Mouse (Mus musculus): ENCODE measurements around the gene Dlg1. TPM values are rescaled to one million over a fixed set of nuclear protein-coding genes. Genes with fewer than 3 reads are reported as not detected.
A peak's percentile ranks its signal among the peaks of the same experiment; 100 is the strongest.

Dlg1 gene
- polyA plus RNA-seq, 1 experiment from 2014 or later: 13.3 TPM

DNA sequence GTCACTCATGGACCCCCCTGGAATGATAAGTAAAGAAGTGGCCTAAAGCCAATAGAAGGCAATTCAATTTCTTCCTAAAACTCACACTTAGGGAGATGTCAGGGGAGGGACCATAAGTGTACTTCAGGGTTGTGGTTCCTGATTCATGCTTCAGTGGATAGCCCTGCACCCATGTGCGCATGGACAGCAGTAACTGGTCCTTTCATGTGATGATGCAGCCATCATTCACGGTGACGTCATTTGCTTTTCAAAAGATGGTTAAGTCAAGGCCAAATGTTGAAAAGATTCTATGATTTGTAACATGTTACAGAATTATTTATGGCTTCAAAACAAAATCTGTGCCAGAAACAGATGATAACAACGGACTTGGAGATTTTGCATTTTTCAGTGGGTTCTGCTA lies 28.9 kb upstream of the Dlg1 start:
- Histone ChIP-seq H3K9me3 (no peaks in the 10 kb centered on the region), H3K9ac (no peak overlapping the region), H3K27ac (no peak overlapping the region), H3K4me1 (no peaks in the 10 kb centered on the region), H3K27me3 (replicated peaks) (no peaks in the 10 kb centered on the region), H3K36me3 (replicated peaks) (no peaks in the 10 kb centered on the region), H3K4me2 (no peak overlapping the region), H3K4me3 (no peak overlapping the region)
- WGBS: 96% methylated on average over 4 of the region's 4 CpGs
- no peak for ATAC-seq (replicated peaks)

DNA sequence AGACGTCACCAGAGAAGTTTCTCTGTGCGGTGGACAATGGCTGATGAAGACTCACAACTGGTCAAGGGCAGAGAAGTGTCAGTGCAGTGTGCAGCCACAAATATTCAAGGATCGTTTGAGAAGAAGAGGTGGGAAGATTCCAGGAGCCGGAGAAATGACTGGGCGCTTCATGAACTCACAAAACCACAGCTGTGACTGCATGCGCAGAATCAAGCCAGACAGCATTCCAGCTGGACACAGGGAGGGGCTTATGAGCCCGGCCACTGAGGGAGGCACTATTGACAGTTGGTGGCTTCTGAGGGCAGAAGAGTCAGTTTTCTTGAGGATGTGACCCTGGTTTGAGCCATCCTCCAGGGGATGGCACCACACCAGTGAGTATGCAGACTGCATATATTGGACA lies 24.9 kb upstream of the Dlg1 start:
- H3K4me3 ChIP-seq: no peak overlapping the region
- 47% methylated on average over 7 of the region's 7 CpGs for WGBS
- no peak overlapping the region for H3K27ac ChIP-seq
- H3K4me2 ChIP-seq: no peak overlapping the region
- no peaks in the 10 kb centered on the region for H3K36me3 ChIP-seq (replicated peaks)
- no peak overlapping the region for H3K9ac ChIP-seq
- ATAC-seq (replicated peaks): no peak
- no peaks in the 10 kb centered on the region for H3K27me3 ChIP-seq (replicated peaks)
- H3K9me3 ChIP-seq: no peaks in the 10 kb centered on the region
- no peaks in the 10 kb centered on the region for H3K4me1 ChIP-seq

DNA sequence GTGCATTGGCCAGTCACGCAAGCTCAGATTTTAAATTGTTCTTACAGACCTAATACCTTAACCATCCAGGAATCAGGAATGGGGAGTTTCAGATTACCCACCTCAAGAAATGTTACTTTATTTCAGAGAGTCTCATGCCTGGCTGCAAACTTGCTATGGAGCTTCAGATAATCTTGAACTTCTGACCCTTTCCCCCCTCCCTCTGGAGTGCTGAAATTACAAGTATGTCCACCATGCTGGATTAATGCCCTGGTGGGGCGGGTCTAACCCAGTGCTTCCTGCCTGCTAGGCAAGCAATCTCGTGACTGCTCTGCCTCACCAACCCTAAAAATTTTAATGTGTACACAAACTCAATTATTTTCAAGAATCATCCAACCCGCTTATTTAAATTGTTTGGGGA lies 23.3 kb upstream of the Dlg1 start:
- ATAC-seq (replicated peaks): no peak
- no peaks in the 10 kb centered on the region for H3K36me3 ChIP-seq (replicated peaks)
- no peaks in the 10 kb centered on the region for H3K27me3 ChIP-seq (replicated peaks)
- no peak overlapping the region for H3K27ac ChIP-seq
- no peak overlapping the region for H3K9ac ChIP-seq
- no peak overlapping the region for H3K4me3 ChIP-seq
- no peaks in the 10 kb centered on the region for H3K9me3 ChIP-seq
- no peak overlapping the region for H3K4me2 ChIP-seq
- H3K4me1 ChIP-seq: no peaks in the 10 kb centered on the region
- 77% methylated on average over 4 of the region's 4 CpGs for WGBS

DNA sequence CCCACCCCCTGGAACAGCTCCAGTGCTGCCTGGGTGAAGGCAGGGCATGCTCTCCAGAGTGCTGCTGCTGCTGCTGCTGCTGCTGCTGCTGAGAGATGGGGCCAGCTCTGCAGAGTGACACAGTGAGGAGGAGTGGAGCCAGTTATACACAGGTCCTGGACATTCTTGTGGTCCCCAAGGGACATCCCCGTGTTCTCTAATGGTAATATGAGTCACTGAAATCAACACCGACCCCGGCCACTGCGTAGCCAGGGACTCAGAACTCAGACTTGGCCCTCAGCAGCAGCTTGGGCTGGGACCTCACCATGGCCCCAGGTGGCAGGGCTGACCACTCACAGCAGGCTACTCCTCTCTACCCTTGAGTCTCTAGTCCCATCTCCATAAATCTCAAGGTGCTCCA lies 21.5 kb upstream of the Dlg1 start:
- WGBS: 83% methylated on average over 4 of the region's 4 CpGs
- no peak for ATAC-seq (replicated peaks)
- Histone ChIP-seq H3K27ac (no peak overlapping the region), H3K9ac (no peak overlapping the region), H3K27me3 (replicated peaks) (no peaks in the 10 kb centered on the region), H3K36me3 (replicated peaks) (no peaks in the 10 kb centered on the region), H3K4me1 (no peaks in the 10 kb centered on the region), H3K4me2 (no peak overlapping the region), H3K4me3 (no peak overlapping the region), H3K9me3 (no peaks in the 10 kb centered on the region)

DNA sequence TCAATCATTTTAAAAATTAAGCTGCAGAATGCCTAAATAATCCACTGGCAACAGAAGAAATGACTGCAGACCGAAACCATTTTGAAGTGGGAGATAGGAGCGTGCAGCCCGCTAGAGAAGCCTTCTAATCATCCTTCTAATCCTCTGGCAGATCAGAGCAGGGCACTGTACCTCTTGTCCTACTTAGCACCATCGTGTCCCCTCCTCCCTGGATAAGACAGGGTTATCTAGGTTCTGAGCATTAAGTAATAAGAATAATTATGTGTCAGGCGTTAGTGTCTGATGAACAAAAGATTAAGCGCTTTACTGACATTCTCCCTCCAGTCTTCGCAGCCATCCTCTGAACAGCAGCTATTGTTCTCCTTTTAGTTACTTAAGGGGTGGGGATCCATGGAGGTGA lies 16.0 kb upstream of the Dlg1 start:
- no peaks in the 10 kb centered on the region; the same call in 1 of the 2 replicates for H3K27me3 ChIP-seq (replicated peaks)
- no peaks in the 10 kb centered on the region for H3K9me3 ChIP-seq
- no peaks in the 10 kb centered on the region for H3K36me3 ChIP-seq (replicated peaks)
- WGBS: 54% methylated on average over 7 of the region's 7 CpGs
- H3K27ac ChIP-seq: no peak overlapping the region
- H3K4me3 ChIP-seq: no peak overlapping the region
- ATAC-seq (replicated peaks): no peak
- no peak overlapping the region for H3K9ac ChIP-seq
- H3K4me2 ChIP-seq: no peak overlapping the region
- 0 out of 2 replicates have a peak, but pooled peaks cover 4% of the 10 kb centered on the region for H3K4me1 ChIP-seq

DNA sequence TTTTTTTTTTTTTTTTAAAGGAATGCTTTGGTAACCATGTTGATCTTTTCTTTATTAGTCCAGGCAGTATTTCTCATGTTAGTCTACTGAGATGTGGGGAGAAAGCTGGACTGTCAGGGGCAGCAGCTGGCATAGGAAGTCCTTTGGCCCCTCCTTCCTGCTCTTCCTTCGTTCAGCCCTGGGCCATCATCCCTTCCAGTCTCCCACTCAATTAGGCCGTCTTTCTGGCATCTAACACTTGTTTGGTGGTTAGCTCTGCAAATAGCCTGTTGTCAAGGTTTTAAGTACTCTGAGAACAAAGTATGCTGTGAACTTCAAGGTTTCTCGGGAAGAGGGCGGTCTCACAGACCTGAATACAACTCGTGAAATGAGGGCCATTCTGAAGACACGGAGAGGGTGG lies 12.5 kb upstream of the Dlg1 start:
- Histone ChIP-seq H3K9me3 (no peaks in the 10 kb centered on the region), H3K9ac (no peak overlapping the region), H3K4me3 (no peak overlapping the region), H3K36me3 (replicated peaks) (no peaks in the 10 kb centered on the region), H3K27ac (no peak overlapping the region), H3K27me3 (replicated peaks) (no peaks in the 10 kb centered on the region; the same call in 1 of the 2 replicates), H3K4me2 (no peak overlapping the region), H3K4me1 (0 out of 2 replicates have a peak, but pooled peaks cover 4% of the 10 kb centered on the region)
- ATAC-seq (replicated peaks): no peak
- WGBS: 19% methylated on average over 6 of the region's 6 CpGs

DNA sequence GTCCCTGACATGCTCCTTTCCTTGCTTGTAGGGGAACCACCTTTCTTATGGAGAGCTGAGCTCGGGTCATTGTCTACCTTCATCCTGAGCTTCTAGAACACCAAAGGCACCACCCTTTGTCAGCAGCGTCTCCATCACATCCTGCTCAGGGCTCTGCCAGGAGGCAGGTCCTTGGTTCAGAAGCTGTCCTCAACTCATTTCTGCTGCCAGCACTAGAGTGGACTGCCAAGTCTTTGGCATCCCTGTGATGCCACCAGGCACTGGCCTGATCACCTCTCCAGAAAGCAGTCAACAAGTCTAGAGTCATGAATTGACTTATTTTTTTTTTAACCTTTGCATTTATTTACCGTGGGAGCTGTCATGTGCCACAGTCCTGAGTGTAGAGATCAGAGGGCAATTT lies 11.7 kb upstream of the Dlg1 start:
- Histone ChIP-seq H3K36me3 (replicated peaks) (no peaks in the 10 kb centered on the region), H3K27ac (no peak overlapping the region)
- WGBS: 79% methylated on average over 3 of the region's 3 CpGs

DNA sequence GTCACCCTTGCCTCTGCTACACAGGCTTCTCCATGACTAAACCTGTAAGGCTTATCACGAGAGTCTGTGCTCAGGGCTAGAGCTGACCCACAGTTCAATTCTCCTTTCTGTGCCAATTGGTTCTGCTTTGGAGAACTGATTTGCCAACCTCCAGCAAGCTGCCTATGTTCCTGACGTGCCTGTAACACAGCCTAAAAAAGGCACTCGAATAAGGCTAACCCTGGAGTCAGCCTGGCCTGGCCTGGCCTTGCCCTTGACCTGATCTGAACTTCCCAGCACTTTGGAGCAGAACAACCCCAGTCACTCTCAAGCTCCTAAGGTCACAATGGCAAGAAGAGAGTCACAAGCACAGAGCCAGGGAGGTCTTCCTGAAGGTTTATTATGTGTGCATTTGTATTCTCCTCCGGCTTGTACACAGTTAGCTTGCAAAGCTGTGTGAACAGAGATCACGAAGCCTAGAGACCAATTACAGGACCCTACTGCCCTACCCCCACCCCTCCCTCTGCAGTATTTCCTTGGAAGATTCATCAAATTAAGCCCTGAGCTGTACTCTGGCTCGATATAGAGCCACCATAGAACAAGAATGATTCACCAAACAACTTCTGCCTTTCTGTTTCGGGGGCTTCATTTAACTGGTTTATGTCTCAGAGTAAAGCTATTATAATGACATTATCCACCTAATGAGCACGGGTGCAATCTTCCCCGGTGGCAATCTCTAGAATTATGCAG lies 11.0 kb upstream of the Dlg1 start:
- no peaks in the 10 kb centered on the region for H3K9me3 ChIP-seq
- no peak overlapping the region for H3K4me2 ChIP-seq
- 38% methylated on average over 9 of the region's 9 CpGs for WGBS
- no peaks in the 10 kb centered on the region; the same call in 1 of the 2 replicates for H3K27me3 ChIP-seq (replicated peaks)
- H3K4me1 ChIP-seq: 0 out of 2 replicates have a peak, but pooled peaks cover 4% of the 10 kb centered on the region
- no peak overlapping the region for H3K4me3 ChIP-seq
- H3K27ac ChIP-seq: no peak overlapping the region
- no peaks in the 10 kb centered on the region for H3K36me3 ChIP-seq (replicated peaks)
- H3K9ac ChIP-seq: no peak overlapping the region
- peak; percentile 27; the same call in 1 of the 2 replicates for ATAC-seq (replicated peaks)

More for the DNA sequence above, 11.7 kb upstream of the Dlg1 start:
- Histone ChIP-seq H3K9ac (no peak overlapping the region), H3K4me1 (0 out of 2 replicates have a peak, but pooled peaks cover 4% of the 10 kb centered on the region), H3K9me3 (no peaks in the 10 kb centered on the region), H3K27me3 (replicated peaks) (no peaks in the 10 kb centered on the region; the same call in 1 of the 2 replicates), H3K4me2 (no peak overlapping the region), H3K4me3 (no peak overlapping the region)
- no peak for ATAC-seq (replicated peaks)

DNA sequence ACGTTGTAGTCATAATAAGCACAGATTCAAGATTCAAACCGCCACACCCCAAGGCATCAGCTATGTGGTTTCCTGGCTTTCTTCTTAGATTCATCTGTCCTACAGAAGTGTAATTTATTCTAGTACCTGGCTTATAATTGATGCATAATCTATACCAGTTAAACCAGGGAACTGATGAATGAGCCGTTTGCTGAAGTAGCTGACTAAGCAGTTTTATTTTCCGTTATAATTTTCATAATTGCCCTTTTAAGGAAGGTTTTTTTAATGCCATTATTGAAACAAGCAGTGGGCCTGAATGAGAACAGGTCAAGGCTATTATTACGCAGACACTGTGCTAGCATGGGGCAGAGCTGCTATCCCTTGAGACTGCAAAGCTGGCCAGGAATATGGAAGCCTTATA lies 9.6 kb upstream of the Dlg1 start:
- no peaks in the 10 kb centered on the region; the same call in 1 of the 2 replicates for H3K27me3 ChIP-seq (replicated peaks)
- no peaks in the 10 kb centered on the region for H3K9me3 ChIP-seq
- 0 out of 2 replicates have a peak, but pooled peaks cover 4% of the 10 kb centered on the region for H3K4me1 ChIP-seq
- H3K27ac ChIP-seq: no peak overlapping the region
- no peak overlapping the region for H3K4me2 ChIP-seq
- H3K4me3 ChIP-seq: no peak overlapping the region
- 60% methylated on average over 5 of the region's 5 CpGs for WGBS
- ATAC-seq (replicated peaks): no peak
- no peaks in the 10 kb centered on the region for H3K36me3 ChIP-seq (replicated peaks)
- H3K9ac ChIP-seq: no peak overlapping the region

DNA sequence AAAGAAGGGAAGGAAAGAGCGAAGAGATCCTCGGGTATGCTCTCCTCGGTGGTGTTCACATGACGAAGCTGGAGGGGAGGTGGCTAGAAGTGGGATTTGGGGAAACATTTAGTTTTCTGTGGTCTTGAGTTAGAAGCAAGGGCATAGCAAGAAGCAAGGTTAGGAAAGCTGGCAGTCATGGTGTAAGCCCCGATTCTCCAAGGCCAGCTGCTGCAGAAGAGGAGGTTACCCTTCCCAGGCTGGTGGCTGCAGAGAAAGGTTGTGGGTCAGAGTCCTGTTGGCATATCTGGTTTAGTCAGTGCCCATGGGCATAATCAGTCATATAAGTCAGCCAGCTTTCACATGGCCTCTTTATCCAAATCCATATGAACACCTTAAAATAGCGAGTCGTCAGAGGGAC lies 9.2 kb upstream of the Dlg1 start:
- 0 out of 2 replicates have a peak, but pooled peaks cover 4% of the 10 kb centered on the region for H3K4me1 ChIP-seq
- H3K9ac ChIP-seq: no peak overlapping the region
- H3K4me2 ChIP-seq: no peak overlapping the region
- H3K27me3 ChIP-seq (replicated peaks): no peaks in the 10 kb centered on the region; the same call in 1 of the 2 replicates
- H3K9me3 ChIP-seq: no peaks in the 10 kb centered on the region
- 78% methylated on average over 7 of the region's 7 CpGs for WGBS
- H3K27ac ChIP-seq: no peak overlapping the region
- no peak for ATAC-seq (replicated peaks)
- no peak overlapping the region for H3K4me3 ChIP-seq
- H3K36me3 ChIP-seq (replicated peaks): no peaks in the 10 kb centered on the region

DNA sequence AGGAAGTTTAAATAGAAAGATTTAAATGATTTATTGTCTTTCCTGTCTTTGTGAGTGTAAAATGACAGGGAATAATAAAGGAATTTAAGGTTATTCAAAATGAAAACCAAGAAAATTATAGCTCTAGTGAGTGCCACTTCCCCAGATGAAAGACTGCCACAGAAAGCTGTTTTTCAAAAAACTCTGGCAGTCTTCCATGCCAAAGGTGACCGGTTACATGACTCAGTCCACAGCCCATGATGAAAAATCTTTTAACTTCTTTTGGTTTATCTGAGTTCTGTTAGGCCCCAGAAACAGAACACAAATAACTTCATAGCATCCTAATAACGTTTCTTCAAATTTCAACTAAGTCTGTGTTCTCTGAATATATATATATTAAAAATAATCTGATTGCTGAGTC lies 7.7 kb upstream of the Dlg1 start:
- Histone ChIP-seq H3K36me3 (replicated peaks) (no peaks in the 10 kb centered on the region), H3K9ac (no peak overlapping the region), H3K9me3 (no peaks in the 10 kb centered on the region), H3K27ac (no peak overlapping the region), H3K27me3 (replicated peaks) (peaks cover 3% of the 10 kb centered on the region; the same call in 1 of the 2 replicates), H3K4me2 (no peak overlapping the region), H3K4me1 (0 out of 2 replicates have a peak, but pooled peaks cover 4% of the 10 kb centered on the region), H3K4me3 (no peak overlapping the region)
- no peak for ATAC-seq (replicated peaks)
- WGBS: 80% methylated on average over 2 of the region's 2 CpGs

DNA sequence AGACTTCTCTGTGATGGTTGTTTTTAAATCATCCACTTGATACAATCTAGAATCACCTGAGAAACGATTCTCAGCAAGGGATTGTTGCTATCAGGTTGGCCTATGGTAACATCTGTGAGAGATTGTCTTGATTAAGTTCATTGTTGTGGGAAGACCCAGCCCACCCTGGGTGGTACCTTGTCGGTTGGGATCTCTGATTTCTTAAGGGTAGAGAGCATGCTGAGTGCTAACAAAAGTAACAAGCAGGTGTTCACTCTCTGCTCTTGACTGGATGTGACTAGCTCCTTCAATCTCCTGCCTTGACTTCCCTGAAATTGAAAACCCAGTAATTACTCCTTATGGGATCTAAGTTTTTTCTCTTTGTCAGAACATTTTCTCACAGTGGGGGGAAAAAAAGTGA lies 5.7 kb upstream of the Dlg1 start:
- Histone ChIP-seq H3K9me3 (no peaks in the 10 kb centered on the region), H3K4me1 (no peaks in the 10 kb centered on the region), H3K9ac (no peak overlapping the region), H3K4me2 (no peak overlapping the region), H3K27me3 (replicated peaks) (0 out of 2 replicates have a peak, but pooled peaks cover 8% of the 10 kb centered on the region), H3K4me3 (no peak overlapping the region), H3K27ac (no peak overlapping the region), H3K36me3 (replicated peaks) (no peaks in the 10 kb centered on the region)
- ATAC-seq (replicated peaks): no peak
- 25% methylated on average over 2 of the region's 2 CpGs for WGBS

All from midbrain, embryonic 15.5 days (tissue).